Mouse (Mus musculus) heart, adult 2 months (tissue): ENCODE measurements around the gene Mbnl2. TPM values are rescaled to one million over a fixed set of nuclear protein-coding genes. Genes with fewer than 3 reads are reported as not detected.

Experiments used
- DNase-seq, 2 experiments: peaks; one replicate each; pipeline ENCODE4 v3.0.0; 2021
- H3K27ac ChIP-seq: fragments of 200-600 bp; 2 replicates; pipeline ENCODE4 v1.8.1; 2022
- H3K27me3 ChIP-seq: fragments of 200-500 bp; 2 replicates; pipeline ENCODE4 v1.6.1; 2012; ENCODE audit warnings: mild to moderate bottlenecking, low read length, inconsistent platforms, mixed read lengths; ENCODE audit not compliant: control insufficient read depth, insufficient read depth
- H3K36me3 ChIP-seq: fragments of 200-500 bp; 2 replicates; pipeline ENCODE4 v1.6.1; 2012; ENCODE audit warnings: low read length, inconsistent platforms; ENCODE audit not compliant: control insufficient read depth, insufficient read depth
- H3K4me1 ChIP-seq: fragments of 200-500 bp; 2 replicates; pipeline ENCODE4 v1.6.1; 2011; ENCODE audit warnings: low read length; ENCODE audit not compliant: control insufficient read depth, insufficient read depth
- H3K4me3 ChIP-seq: fragments of 200-600 bp; 2 replicates; pipeline ENCODE4 v1.8.1; 2022
- H3K79me2 ChIP-seq: fragments of 200-500 bp; replicated peaks from 2 replicates; pipeline ENCODE4 v1.6.1; 2012; ENCODE audit warnings: mild to moderate bottlenecking, inconsistent platforms, low read length, moderate library complexity, mixed read lengths; ENCODE audit not compliant: control insufficient read depth, insufficient read depth
- H3K9ac ChIP-seq: fragments of 200-500 bp; 2 replicates; pipeline ENCODE4 v1.6.1; 2012; ENCODE audit warnings: low read depth, mild to moderate bottlenecking, control low read depth, inconsistent platforms, low read length, mixed read lengths
- CTCF ChIP-seq: fragments of 200-600 bp; IDR thresholded peaks from 2 replicates; pipeline ENCODE4 v1.8.1; 2022; ENCODE audit warnings: antibody characterized with exemption, mild to moderate bottlenecking, moderate library complexity
- EP300 ChIP-seq: fragments of 200-500 bp; IDR thresholded peaks from 2 replicates; pipeline ENCODE4 v1.6.1; 2011; ENCODE audit warnings: low read depth, low read length, control low read depth; ENCODE audit not compliant: insufficient read depth
- POLR2A ChIP-seq: fragments of 200-500 bp; IDR thresholded peaks from 2 replicates; pipeline ENCODE4 v1.6.1; 2011; ENCODE audit warnings: mild to moderate bottlenecking, low read depth, low read length, control low read depth; ENCODE audit not compliant: insufficient read depth
- WGBS: fragments of 180-500 bp; shearing (Covaris S2); methylation state at CpG from one replicate; pipeline ENCODE4 v1.1.7; 2018; 5-methylcytosine and 5-hydroxymethylcytosine counted together
- intact Hi-C: fragments of 180-260 bp; cut with DNase I; formaldehyde crosslinking; loops from one replicate; pipeline ENCODE4 v1.15.1; 2025
- polyA plus RNA-seq: library from polyadenylated mRNA; depleted of rRNA; stranded (reverse); fragments of >200 nt; gene quantifications from 2 replicates; pipeline ENCODE4 v1.2.3, GENCODE M21; 2012
- total RNA-seq, 2 experiments: library from RNA; stranded (reverse); gene quantifications; 2 replicates each; pipeline ENCODE4 v1.2.3; 2021

The Mbnl2 gene
- total and polyA plus RNA-seq, 3 experiments, result 91.1 to 258 (median 221) TPM

- intact Hi-C loops, result no loop called here
- Histone ChIP-seq H3K79me2 (peaks cover 15% of the 10 kb centered on the region), H3K4me3 (no peak overlapping the region), H3K36me3 (peaks cover 37% of the 10 kb centered on the region), H3K9ac (no peak overlapping the region), H3K27ac (peak overlapping the region; percentile 13; the same call in 1 of the 2 replicates), H3K4me1 (peaks cover 50% of the 10 kb centered on the region), H3K27me3 (no peaks in the 10 kb centered on the region)
- peak in 1 of 2 experiments; percentile 26 for DNase-seq
- TF ChIP-seq POLR2A, result no peak
- no peak for TF ChIP-seq CTCF
- no peak for TF ChIP-seq EP300
- 33% methylated on average over 5 of the region's 5 CpGs for WGBS
Observed at GRCm38 (mm10) chr14:120371174-120371573, 95.7 kb downstream of the Mbnl2 start.

- 35% methylated on average over 11 of the region's 11 CpGs for WGBS
Observed at GRCm38 (mm10) chr14:120373026-120374024, 97.9 kb downstream of the Mbnl2 start.

GRCm38 (mm10) chr14:120374786-120375185 is 99.3 kb downstream of the Mbnl2 start:
- H3K27me3 ChIP-seq, result no peaks in the 10 kb centered on the region
- peaks cover 32% of the 10 kb centered on the region for H3K36me3 ChIP-seq
- H3K9ac ChIP-seq, result no peak overlapping the region
- H3K4me3 ChIP-seq, result no peak overlapping the region
- TF ChIP-seq POLR2A (no peak), EP300 (no peak), CTCF (no peak)
- intact Hi-C loops, result no loop called here
- H3K79me2 ChIP-seq, result peaks cover 14% of the 10 kb centered on the region
- H3K27ac ChIP-seq, result no peak overlapping the region
- peaks cover 46% of the 10 kb centered on the region for H3K4me1 ChIP-seq
- no peak for DNase-seq
- WGBS, result 87% methylated on average over 14 of the region's 14 CpGs

More at GRCm38 (mm10) chr14:120373026-120374024, 97.9 kb downstream of the Mbnl2 start:
- intact Hi-C loops, result no loop called here
- peak in 1 of 2 experiments; percentile 19 for DNase-seq
- peaks cover 17% of the 10 kb centered on the region for H3K79me2 ChIP-seq
- H3K4me1 ChIP-seq, result peaks cover 44% of the 10 kb centered on the region
- TF ChIP-seq CTCF (no peak), EP300 (0 out of 2 replicates have a peak, but pooled peaks have one; percentile 41), POLR2A (no peak)
- H3K36me3 ChIP-seq, result peaks cover 36% of the 10 kb centered on the region
- H3K27ac ChIP-seq, result no peak overlapping the region
- no peak overlapping the region for H3K4me3 ChIP-seq
- H3K9ac ChIP-seq, result no peak overlapping the region
- no peaks in the 10 kb centered on the region for H3K27me3 ChIP-seq

GRCm38 (mm10) chr14:120377192-120377591 is 101.7 kb downstream of the Mbnl2 start:
- H3K27ac ChIP-seq, result no peak overlapping the region

GRCm38 (mm10) chr14:120378002-120378401 is 102.5 kb downstream of the Mbnl2 start:
- WGBS, result 31% methylated on average over 8 of the region's 8 CpGs
- Histone ChIP-seq H3K79me2 (peaks cover 10% of the 10 kb centered on the region), H3K36me3 (peaks cover 30% of the 10 kb centered on the region), H3K27me3 (no peaks in the 10 kb centered on the region), H3K4me1 (peaks cover 35% of the 10 kb centered on the region), H3K4me3 (no peak overlapping the region), H3K27ac (peak overlapping the region; percentile 40), H3K9ac (no peak overlapping the region)
- TF ChIP-seq CTCF (no peak), EP300 (no peak), POLR2A (no peak)
- intact Hi-C loops, result no loop called here
- peak in 1 of 2 experiments; percentile 27 for DNase-seq

More at GRCm38 (mm10) chr14:120377192-120377591, 101.7 kb downstream of the Mbnl2 start:
- Histone ChIP-seq H3K36me3 (peaks cover 35% of the 10 kb centered on the region), H3K27me3 (no peaks in the 10 kb centered on the region), H3K4me3 (no peak overlapping the region), H3K9ac (no peak overlapping the region), H3K79me2 (peaks cover 14% of the 10 kb centered on the region), H3K4me1 (peaks cover 38% of the 10 kb centered on the region)
- intact Hi-C loops, result no loop called here
- WGBS, result 79% methylated on average over 4 of the region's 4 CpGs
- TF ChIP-seq POLR2A, result no peak
- TF ChIP-seq EP300, result no peak
- no peak for TF ChIP-seq CTCF
- no peak for DNase-seq

GRCm38 (mm10) chr14:120379716-120380115 is 104.2 kb downstream of the Mbnl2 start:
- intact Hi-C loops, result no loop called here
- H3K36me3 ChIP-seq, result peaks cover 33% of the 10 kb centered on the region
- 34% methylated on average over 4 of the region's 4 CpGs for WGBS
- H3K27me3 ChIP-seq, result no peaks in the 10 kb centered on the region
- H3K4me1 ChIP-seq, result peaks cover 29% of the 10 kb centered on the region
- DNase-seq, result peak; percentile 65 to 83
- no peak for TF ChIP-seq CTCF
- TF ChIP-seq EP300, result 0 out of 2 replicates have a peak, but pooled peaks have one; percentile 81
- no peak overlapping the region for H3K9ac ChIP-seq
- H3K4me3 ChIP-seq, result no peak overlapping the region
- peak overlapping the region; percentile 39 for H3K27ac ChIP-seq
- H3K79me2 ChIP-seq, result peaks cover 13% of the 10 kb centered on the region
